Mouse (Mus musculus): ENCODE results near the gene Ccdc60.
"Not testable (repeated sequence)": the region's sequence is repeated elsewhere in the genome, so short reads cannot be mapped to it uniquely, and the experiment has no call there.

The Ccdc60 gene

DNA sequence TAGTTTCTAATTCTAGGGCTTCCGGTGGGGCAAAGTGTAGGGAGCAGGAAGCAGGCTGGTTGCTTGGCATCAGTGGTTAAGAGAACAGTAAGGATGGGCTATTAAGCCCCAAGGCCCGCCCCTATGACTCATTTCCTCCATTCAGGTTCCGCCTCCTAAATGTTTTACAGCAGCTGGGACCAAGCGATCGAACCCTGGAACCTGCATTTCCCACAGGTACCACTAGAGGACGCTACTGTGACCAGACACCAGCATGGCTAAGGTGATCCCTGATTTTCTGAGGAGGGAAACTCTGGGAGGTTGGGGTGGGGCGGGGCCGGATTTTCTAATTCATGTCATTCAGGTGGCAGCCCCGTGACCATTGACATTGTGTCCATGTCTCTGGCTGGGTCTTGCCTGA is 96.1 kb downstream of the Ccdc60 start:
- no peak for DNase-seq (ENCODE audit: low spot score)

DNA sequence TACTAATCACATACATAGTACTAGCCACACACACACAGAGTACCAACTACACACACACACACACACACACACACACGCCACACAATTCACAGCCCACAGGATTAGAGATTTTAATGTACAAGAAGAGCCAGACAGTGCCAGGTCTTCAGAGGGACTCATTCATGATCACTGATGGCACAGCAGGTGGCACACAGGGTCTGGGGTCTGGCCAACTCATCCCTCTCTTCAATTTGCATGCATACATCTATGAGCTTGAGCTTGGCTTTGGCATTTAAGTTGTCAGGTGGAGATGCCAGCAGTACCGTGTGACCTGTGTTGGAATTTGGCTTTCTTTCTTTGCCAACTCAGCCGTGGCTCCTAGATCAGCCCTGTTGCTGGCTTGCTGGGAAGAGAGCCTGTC is 97.2 kb downstream of the Ccdc60 start:
- no peak for DNase-seq (ENCODE audit: low spot score)

DNA sequence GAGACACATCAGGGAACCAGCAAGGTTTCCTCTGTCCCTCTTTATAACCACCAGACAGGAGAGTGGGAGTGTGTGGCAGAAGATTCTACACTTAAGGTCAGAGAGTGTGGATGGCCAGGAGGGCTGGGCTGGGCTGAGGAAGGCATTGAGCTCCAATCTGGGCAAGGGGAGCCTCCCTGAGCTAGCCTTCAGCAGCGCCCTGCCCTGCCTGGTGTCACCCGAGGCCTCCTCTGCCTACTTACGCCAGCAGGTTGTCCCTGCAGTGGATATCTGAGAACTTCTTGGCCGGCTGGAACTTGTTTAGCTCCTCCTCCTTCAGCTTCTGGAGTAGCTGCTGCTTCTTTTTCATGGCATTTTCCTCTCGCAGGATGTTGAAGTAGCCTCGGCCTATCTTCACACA is 99.0 kb downstream of the Ccdc60 start:
- DNase-seq (ENCODE audit: low spot score), result no peak

DNA sequence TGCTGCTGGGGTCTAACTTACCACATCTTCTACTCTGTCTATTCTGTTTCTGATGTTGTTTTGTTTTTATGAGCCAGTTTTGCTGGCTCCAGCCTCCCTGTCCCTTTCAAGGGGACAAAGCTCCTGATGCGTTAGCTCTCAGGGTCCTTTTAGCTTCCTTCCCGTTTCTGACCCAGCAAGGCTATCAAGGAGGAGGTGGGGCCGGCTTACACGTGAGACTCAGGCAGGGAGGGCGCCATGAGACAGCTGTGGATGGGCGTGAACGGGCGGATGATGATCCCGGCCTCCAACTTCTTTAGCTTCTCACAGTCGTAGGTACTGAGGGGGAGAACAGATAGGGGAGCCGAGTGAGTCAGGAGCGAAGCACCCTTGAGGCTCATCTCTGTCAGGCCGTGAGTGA is 108.2 kb downstream of the Ccdc60 start:
- DNase-seq (ENCODE audit: low spot score), result peak; percentile 37

DNA sequence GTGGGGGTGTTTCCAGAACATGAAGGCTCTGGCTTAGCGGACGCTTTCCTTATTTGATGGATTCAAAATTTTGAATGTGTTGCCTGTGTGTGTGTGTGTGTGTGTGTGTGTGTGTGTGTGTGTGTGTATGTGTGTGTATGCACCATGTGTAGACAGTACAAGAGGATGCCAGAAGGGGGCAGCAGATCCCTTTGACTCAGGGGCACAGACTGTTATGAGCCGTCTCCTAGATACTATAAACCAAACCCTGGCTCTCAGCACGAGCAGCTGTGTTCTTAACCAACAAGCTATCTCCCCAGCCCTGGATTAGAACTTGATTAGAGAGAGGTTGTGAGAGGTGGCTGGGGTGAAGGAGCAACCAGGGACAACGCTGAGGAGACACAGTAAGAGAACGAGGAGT is 117.1 kb downstream of the Ccdc60 start:
- DNase-seq (ENCODE audit: low spot score), result no peak

- no peak for DNase-seq (ENCODE audit: low spot score)
Measured at GRCm38 (mm10) chr5:116166965-116167364, 121.8 kb downstream of the Ccdc60 start.

DNA sequence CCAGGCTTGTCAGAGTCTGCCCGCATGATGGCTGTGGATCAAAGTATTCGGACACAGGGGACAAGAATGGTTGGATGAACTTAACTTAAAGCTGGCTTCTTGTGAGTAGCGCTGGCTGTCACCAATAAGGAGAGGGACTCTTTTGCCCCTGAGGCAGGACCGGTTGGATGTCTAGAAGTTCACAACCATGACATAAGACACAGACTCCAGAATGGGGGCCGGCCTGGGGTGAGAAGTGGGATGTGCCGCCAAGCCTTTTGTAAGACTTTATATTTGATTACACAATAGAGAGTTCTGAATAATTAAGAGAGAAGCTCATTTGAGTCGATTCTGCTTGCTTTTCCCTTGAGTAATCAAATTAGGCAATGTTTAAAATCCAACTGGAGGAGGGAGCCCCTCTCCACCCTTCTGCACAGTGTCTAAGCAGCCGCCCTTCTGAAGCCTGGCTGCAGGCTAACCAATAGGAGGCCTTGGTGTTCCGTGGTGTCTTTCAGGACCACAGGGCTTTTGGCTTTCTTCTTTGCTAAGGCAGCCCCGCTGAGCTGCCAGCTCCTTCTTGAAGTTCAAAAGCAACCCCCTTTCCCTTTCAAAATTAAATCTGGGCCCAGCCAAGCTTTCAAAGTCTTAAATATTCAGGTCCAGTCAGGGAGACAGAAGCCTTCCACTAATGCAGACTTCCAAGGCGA is 123.4 kb downstream of the Ccdc60 start:
- DNase-seq (ENCODE audit: low spot score), result no peak

DNA sequence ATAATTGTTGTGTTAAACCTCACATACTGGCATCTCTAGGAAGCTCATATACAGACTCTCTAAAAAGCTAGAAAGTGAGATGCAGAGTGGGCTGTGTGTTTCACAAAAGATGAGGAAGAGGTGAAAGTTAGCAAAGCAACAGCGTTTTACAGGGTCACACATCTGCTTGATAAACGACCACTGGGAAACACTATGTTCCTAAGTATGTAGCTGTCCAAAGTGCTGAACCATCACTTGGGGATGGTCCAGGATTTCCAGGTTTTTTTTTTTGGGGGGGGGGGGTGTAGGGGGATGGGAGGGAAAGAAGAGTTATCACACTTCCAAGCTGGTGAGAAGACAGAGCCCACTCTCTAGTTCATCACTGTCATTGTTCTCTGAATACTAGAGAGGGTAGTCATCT is 134.0 kb downstream of the Ccdc60 start:
- peak; percentile 39 for DNase-seq (ENCODE audit: low spot score)

DNA sequence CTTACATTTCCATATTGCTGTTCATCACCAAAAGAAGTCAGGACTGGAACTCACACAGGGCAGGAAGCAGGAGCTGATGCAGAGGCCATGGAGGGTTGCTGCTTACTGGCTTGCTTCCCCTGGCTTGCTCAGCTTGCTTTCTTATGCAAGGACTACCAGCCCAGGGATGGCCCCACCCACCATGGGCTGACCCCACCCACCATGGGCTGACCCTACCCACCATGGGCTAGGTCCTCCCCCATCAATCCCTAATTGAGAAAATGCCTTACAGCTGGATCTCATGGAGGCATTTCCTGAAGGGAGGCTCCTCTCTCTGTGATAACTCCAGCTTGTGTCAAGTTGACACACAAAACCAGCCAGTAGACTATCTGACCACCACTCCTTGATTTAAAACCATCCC is 142.3 kb downstream of the Ccdc60 start:
- DNase-seq (ENCODE audit: low spot score), result not testable (repeated sequence)

- DNase-seq (ENCODE audit: low spot score), result no peak
Measured at GRCm38 (mm10) chr5:116144711-116145110, 144.1 kb downstream of the Ccdc60 start.

DNA sequence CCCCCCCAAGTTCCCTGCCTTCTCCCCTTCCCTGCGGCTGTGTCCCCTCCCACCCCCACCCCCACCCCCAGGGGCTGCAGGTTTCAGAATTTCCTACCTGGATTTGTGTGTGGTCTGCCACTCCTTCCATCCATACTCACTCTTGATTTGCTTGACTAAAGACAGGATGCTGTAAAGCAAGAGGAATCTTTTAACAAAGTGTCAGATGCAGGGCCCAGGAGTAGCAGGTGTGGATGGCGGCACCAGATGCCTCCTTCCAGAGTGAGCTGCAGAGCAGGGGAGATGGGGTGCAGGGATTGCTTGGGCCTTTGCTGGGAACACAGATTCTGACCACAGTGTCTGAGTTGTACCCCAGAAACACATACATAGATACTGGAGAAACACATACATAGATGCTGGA is 148.1 kb downstream of the Ccdc60 start:
- no peak for DNase-seq (ENCODE audit: low spot score)

- DNase-seq (ENCODE audit: low spot score), result peak; percentile 91
Measured at GRCm38 (mm10) chr5:116123344-116123743, 165.4 kb downstream of the Ccdc60 start.

DNA sequence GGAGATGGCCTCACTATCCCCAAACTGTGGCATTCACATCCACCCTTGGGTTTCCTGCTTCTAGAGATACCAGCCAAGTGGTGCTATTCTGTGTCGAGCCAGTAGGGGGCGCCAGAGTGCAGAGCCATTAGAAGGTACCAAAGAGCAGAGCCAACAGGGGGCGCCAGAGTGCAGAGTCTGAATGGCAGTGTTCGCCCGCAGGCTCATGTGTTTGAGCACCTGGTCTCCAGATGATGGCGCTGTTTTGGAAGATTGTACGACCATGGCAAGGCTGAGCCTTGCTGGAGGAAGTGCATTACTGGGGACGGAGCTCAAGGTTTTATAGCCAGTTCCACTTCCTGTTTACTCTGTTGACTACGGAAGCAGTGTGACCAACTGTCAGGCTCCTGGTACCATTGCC is 172.2 kb downstream of the Ccdc60 start:
- DNase-seq (ENCODE audit: low spot score), result peak; percentile 73

DNA sequence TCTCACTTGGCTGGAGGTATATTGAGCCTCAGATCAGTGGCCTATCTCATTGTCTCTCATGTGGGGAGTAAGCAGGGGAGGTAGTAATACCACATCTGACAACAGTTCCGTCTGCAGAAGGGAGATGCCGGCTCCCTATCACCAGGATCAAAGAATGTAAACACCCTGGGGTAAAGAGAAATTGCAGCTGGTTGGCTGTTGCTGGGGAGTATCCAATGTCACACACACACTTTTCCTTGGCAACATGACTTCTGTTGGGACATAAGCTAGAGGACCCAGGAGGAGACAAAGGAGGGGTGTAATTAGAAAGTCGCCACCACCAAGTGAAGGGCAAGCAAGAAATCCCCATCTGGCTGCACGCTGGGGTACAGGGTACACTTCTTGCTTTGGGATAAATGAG is 172.7 kb downstream of the Ccdc60 start:
- no peak for DNase-seq (ENCODE audit: low spot score)

- DNase-seq (ENCODE audit: low spot score), result no peak
Measured at GRCm38 (mm10) chr5:116115071-116115834, 173.5 kb downstream of the Ccdc60 start.

DNA sequence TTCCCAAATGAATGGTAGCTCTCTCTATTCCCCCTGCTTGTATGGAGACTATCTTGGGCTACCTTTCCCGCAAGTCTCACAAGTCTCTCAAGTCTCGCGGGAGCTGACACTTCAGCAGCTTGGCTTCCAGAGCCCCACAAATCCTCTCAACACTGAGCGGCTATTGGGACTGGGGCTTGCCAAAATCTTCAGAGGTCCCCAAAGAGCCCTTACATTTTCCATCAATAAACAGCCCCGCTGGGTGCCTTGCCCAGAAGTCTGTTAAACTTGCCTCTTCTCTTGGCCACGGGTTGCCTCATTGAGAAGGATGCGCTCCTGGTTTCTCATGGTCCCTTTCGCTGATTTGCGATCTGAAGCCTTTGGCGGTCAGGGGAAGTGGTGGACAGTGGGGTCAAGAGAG is 180.1 kb downstream of the Ccdc60 start:
- DNase-seq (ENCODE audit: low spot score), result no peak

GRCm38 (mm10) chr5:116084231-116084630 is 204.6 kb downstream of the Ccdc60 start:
- no peak for DNase-seq (ENCODE audit: low spot score)

DNA sequence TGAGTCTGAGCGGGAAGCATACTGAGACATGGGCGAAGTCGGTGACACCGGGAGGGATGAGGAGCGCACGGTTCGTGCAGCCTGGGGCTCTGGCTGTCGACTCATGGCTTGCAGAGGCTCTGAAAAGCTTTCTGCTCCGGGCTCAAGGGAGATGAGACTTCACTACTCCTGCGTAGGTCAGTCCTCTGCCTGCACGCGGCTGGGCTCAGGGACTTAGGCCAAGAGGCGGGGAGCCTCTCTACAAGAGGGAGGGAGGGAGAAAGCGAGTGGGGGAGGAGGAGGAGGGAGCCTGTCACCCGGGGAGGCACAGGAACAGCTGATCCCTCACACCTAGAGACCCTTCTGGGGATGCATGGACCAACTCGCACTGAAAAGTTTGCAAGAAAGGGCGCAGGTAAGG is 205.7 kb downstream of the Ccdc60 start, which contains the start of gene Tmem233:
Tmem233 (minus strand) TSS at position 164 of the 400 bp plus-strand sequence.
- no peak for DNase-seq (ENCODE audit: low spot score)

DNA sequence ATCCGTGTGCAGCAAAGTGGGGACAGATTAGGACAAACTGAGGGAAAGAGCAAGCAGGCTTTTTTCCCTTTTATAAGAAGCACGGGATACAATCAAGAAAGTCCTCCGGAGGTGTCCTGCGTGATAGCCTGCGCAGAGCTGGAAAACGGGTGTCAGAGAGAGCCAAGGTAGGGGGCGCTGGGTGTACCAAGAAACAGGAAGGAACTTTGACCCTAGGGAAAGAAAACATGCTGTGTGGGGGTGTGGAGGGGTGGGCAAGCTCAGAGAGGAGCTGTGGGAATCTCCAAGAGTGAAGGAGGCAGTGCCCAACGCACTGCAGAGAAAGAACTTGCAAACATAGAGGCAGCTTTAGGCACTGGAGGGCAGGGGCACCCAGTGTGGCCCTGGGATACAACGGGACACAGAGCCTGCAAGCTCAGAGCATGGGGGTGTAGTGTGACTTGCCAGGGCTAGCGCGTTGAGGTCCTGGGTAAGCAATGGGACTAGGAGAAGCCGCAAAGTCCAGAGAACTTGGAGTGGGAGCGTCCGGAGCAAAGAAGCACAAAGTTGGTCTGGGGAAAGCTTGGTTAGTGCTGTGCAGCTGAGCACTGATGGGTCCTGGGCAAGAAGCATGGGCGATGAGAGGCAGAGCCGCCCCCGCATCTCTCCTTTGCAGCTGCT is 206.4 kb downstream of the Ccdc60 start:
- no peak for DNase-seq (ENCODE audit: low spot score)

DNA sequence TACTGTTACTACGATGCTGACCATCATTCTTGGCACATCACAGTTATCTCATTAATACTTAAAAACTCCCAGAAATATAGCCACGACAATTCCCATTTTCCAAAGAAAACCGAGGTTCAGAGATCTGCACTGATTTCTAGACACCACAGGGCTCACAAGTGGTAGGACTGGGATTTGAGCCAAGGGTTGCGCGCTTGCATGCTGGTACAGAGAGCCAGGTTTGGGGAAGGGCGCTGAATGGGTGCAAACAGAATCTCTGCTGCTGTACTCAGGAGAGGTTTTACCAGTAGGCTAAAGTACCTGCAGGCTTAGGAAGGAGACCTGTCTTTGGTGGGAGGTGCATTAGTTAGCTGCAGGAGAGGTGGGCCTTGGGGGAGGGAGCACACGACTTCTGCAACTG is 207.2 kb downstream of the Ccdc60 start:
- no peak for DNase-seq (ENCODE audit: low spot score)

DNA sequence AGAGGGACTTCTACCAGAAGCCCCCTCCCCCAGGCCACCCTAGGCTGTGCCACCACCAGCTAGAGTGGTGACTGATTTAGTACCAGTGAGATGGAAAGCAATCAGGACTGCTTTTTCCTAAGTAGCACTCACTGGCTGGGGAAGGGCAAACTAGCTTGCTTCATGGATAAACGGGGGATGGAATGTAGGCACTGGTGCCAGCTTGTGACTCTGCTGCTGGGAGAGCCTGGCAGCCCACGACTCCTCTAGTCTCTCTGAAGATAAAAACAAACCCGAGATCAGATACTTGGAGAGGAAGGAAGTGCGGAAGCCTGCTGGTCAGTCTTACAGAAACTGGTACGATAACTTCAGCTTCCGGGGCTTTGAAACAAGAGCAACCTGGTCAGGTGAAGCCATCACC is 208.0 kb downstream of the Ccdc60 start:
- DNase-seq (ENCODE audit: low spot score), result no peak
